Mouse (Mus musculus): ENCODE measurements at regions not wholly inside any gene's neighbourhood (a gene's known extent, or its start where the extent isn't known, plus 50 kb on each side); places are given as distances from the start of the nearest gene placed in this dataset.
A peak's percentile ranks its signal among the peaks of the same experiment; 100 is the strongest.
"Not testable (repeated sequence)": the region's sequence is repeated elsewhere in the genome, so short reads cannot be mapped to it uniquely, and the experiment has no call there.

- DNase-seq, result no peak
Observed at GRCm38 (mm10) chr12:113241373-113242193, 55.9 kb downstream of the Tmem121 start.

- DNase-seq, result no peak
Observed at GRCm38 (mm10) chr12:113242194-113242510, 56.4 kb downstream of the Tmem121 start.

- no peak for DNase-seq
Observed at GRCm38 (mm10) chr12:113244685-113245084, 59.0 kb downstream of the Tmem121 start.

GRCm38 (mm10) chr12:113253446-113254424, 68.0 kb downstream of the Tmem121 start:
- not testable (repeated sequence) for DNase-seq

- no peak for DNase-seq
Observed at GRCm38 (mm10) chr12:113255331-113255730, 69.6 kb downstream of the Tmem121 start.

- DNase-seq, result no peak
Observed at GRCm38 (mm10) chr12:113256628-113257027, 70.9 kb downstream of the Tmem121 start.

GRCm38 (mm10) chr12:113257243-113257642, 71.5 kb downstream of the Tmem121 start:
- peak in 1 of 2 experiments; percentile 8 for DNase-seq

GRCm38 (mm10) chr12:113259476-113259875, 73.7 kb downstream of the Tmem121 start:
- no peak for DNase-seq

GRCm38 (mm10) chr12:113260304-113260703, 74.6 kb downstream of the Tmem121 start:
- DNase-seq, result no peak

GRCm38 (mm10) chr12:113275934-113276333, 90.2 kb downstream of the Tmem121 start:
- DNase-seq, result no peak

GRCm38 (mm10) chr12:113276355-113276942, 90.7 kb downstream of the Tmem121 start:
- no peak for DNase-seq

GRCm38 (mm10) chr12:113277741-113278140, 92.0 kb downstream of the Tmem121 start:
- DNase-seq, result no peak

GRCm38 (mm10) chr12:113292029-113292809, 106.5 kb downstream of the Tmem121 start:
- no peak for DNase-seq

GRCm38 (mm10) chr12:113295924-113296323, 110.2 kb downstream of the Tmem121 start:
- no peak for DNase-seq

- no peak for DNase-seq
Observed at GRCm38 (mm10) chr12:113305973-113306372, 120.2 kb downstream of the Tmem121 start.

- DNase-seq, result no peak
Observed at GRCm38 (mm10) chr12:113313319-113313718, 127.6 kb downstream of the Tmem121 start.

- no peak for DNase-seq
Observed at GRCm38 (mm10) chr12:113314624-113315023, 128.9 kb downstream of the Tmem121 start.

- no peak for DNase-seq
Observed at GRCm38 (mm10) chr12:113321086-113321485, 135.4 kb downstream of the Tmem121 start.

GRCm38 (mm10) chr12:113322173-113322572, 136.4 kb downstream of the Tmem121 start:
- DNase-seq, result no peak

GRCm38 (mm10) chr12:113327851-113328250, 142.1 kb downstream of the Tmem121 start:
- DNase-seq, result no peak

- DNase-seq, result no peak
Observed at GRCm38 (mm10) chr12:113330266-113330665, 144.5 kb downstream of the Tmem121 start.

- DNase-seq, result no peak
Observed at GRCm38 (mm10) chr12:113332226-113332625, 146.5 kb downstream of the Tmem121 start.
